ENCODE assay signal across 13 mouse cellular contexts in genomic region chr10:116965297-116965696, GRCm38 (mm10). TPM values are rescaled to one million over a fixed set of nuclear protein-coding genes. Genes with fewer than 3 reads are reported as not detected.
A peak's percentile ranks its signal among the peaks of the same experiment; 100 is the strongest.
DNase-seq lines count a peak whose midpoint lies in the region; ATAC-seq and TF ChIP-seq lines count a peak whose summit lies in the region.
"Had no signal": no experiment of that assay in that cellular context is flagged by ENCODE, and none has a peak within 500 bp of the region (broad histone marks: within the 10 kb centered on the region; RNA-seq: fewer than 3 reads in every experiment).

No protein-coding gene starts in this region.

- DNase-seq in kidney, adult 11 months, result peak; percentile 52
- peak; percentile 41 for DNase-seq in kidney, adult 18-20 months
- no peak for DNase-seq in limb, embryonic 14.5 days (ENCODE audit: low spot score)
- DNase-seq in layer of hippocampus, postnatal 36 days, result no peak
- no peak for DNase-seq in thymus, postnatal 10 days (ENCODE audit: low spot score in 2 of 2)
- no peak for DNase-seq in left cerebral cortex, postnatal 14 days (ENCODE audit: low spot score in 2 of 2)
- DNase-seq in cerebellum, postnatal 36 days, result no peak
- DNase-seq: gastrocnemius, postnatal 14 days had no signal

- no peak overlapping the region for H3K9ac ChIP-seq in kidney, embryonic 14.5 days (ENCODE audit: low read depth, low read length)
- H3K9ac ChIP-seq in limb, embryonic 14.5 days (ENCODE audit: low read depth, low read length, severe bottlenecking), result no peak overlapping the region

- no peaks in the 10 kb centered on the region for H3K4me1 ChIP-seq in kidney, embryonic 14.5 days (ENCODE audit: control insufficient read depth, insufficient read depth, low read length)
- H3K4me1 ChIP-seq in limb, embryonic 14.5 days (ENCODE audit: control insufficient read depth, insufficient read depth, low read length), result no peaks in the 10 kb centered on the region
- H3K4me1 ChIP-seq: forebrain, embryonic 10.5 days had no signal

- H3K27me3 ChIP-seq in kidney, embryonic 14.5 days (ENCODE audit: control insufficient read depth, insufficient read depth, low read length), result no peaks in the 10 kb centered on the region
- H3K27me3 ChIP-seq in limb, embryonic 14.5 days (ENCODE audit: control insufficient read depth, insufficient read depth, low read length), result no peaks in the 10 kb centered on the region

- no peak overlapping the region for H3K4me2 ChIP-seq in kidney, embryonic 14.5 days (replicated peaks; ENCODE audit: low read depth, low read length)
- no peak overlapping the region for H3K4me2 ChIP-seq in limb, embryonic 14.5 days (replicated peaks; ENCODE audit: low read depth, low read length, severe bottlenecking)

- no peaks in the 10 kb centered on the region for H3K36me3 ChIP-seq in kidney, embryonic 14.5 days (ENCODE audit: control insufficient read depth, insufficient read depth, low read length)
- no peaks in the 10 kb centered on the region for H3K36me3 ChIP-seq in limb, embryonic 14.5 days (ENCODE audit: control insufficient read depth, insufficient read depth, low read length)
- H3K36me3 ChIP-seq: forebrain, embryonic 10.5 days had no signal

- TF ChIP-seq POLR2A in limb, embryonic 14.5 days (IDR thresholded peaks at IDR 0.05; ENCODE audit: borderline replicate concordance, extremely low read depth, insufficient read depth, insufficient read length), result no peak

- H3K4me3 ChIP-seq in kidney, embryonic 14.5 days (ENCODE audit: low read length), result no peak overlapping the region
- H3K4me3 ChIP-seq in limb, embryonic 14.5 days (replicated peaks; ENCODE audit: low read length), result no peak overlapping the region
- H3K4me3 ChIP-seq: forebrain, embryonic 10.5 days had no signal

- WGBS in kidney, embryonic 14.5 days, result 47% methylated on average over 5 of the region's 5 CpGs
- 39% methylated on average over 5 of the region's 5 CpGs for WGBS in limb, embryonic 14.5 days

- no peaks in the 10 kb centered on the region for H3K9me3 ChIP-seq in kidney, embryonic 14.5 days (ENCODE audit: control insufficient read depth, low read length)
- H3K9me3 ChIP-seq in limb, embryonic 14.5 days (ENCODE audit: control insufficient read depth, low read length), result no peaks in the 10 kb centered on the region
- H3K9me3 ChIP-seq: forebrain, embryonic 10.5 days had no signal

- no peak for ATAC-seq in kidney, embryonic 14.5 days (ENCODE audit: low FRiP score, low TSS enrichment)
- peak; percentile 60; the same call in 1 of the 2 replicates for ATAC-seq in limb, embryonic 14.5 days (ENCODE audit: low FRiP score, low read depth)
- ATAC-seq: hindbrain, postnatal 0 days had no signal

- intact Hi-C loops in left cerebral cortex, postnatal 14 days (cut with DNase I), result no loop called here

- no peak overlapping the region for H3K27ac ChIP-seq in kidney, embryonic 14.5 days (ENCODE audit: low read depth, low read length)
- H3K27ac ChIP-seq in limb, embryonic 14.5 days (replicated peaks; ENCODE audit: low read depth, low read length), result no peak overlapping the region
- H3K27ac ChIP-seq: forebrain, embryonic 10.5 days; hindbrain, postnatal 0 days had no signal

RNA-seq across cellular contexts. Expression of gene Gm10271, which starts 7.1 kb away (rescaled TPM):
- polyA plus RNA-seq in kidney, embryonic 14.5 days (2014; fragmentation: Nextera tagmentation; extraction: Ambion mirVana), result not detected in 2 replicates
- not detected in 2 replicates for polyA plus RNA-seq in limb, embryonic 14.5 days (2012; rRNA removed)
- not detected in 2 replicates for polyA plus RNA-seq in limb, embryonic 14.5 days (2014; fragmentation: Nextera tagmentation; extraction: Ambion mirVana)
- not detected for total RNA-seq in layer of hippocampus, postnatal 36 days (2021)
- total RNA-seq in left cerebral cortex, postnatal 14 days (2021), result not detected
- total RNA-seq: gastrocnemius, postnatal 14 days; hindbrain, postnatal 0 days had no signal
- polyA plus RNA-seq: forebrain, embryonic 10.5 days; hindbrain, postnatal 0 days; liver, embryonic 16.5 days; stomach, embryonic 14.5 days had no signal

RNA-seq across cellular contexts. Expression of gene Rab3ip, which starts 14.7 kb away (rescaled TPM):
- polyA plus RNA-seq in kidney, embryonic 14.5 days (2014; fragmentation: Nextera tagmentation; extraction: Ambion mirVana), result 71.4 and 102 TPM in 2 replicates
- 27.0 and 61.7 TPM in 2 replicates for polyA plus RNA-seq in limb, embryonic 14.5 days (2012; rRNA removed)
- polyA plus RNA-seq in limb, embryonic 14.5 days (2014; fragmentation: Nextera tagmentation; extraction: Ambion mirVana), result 24.3 and 27.6 TPM in 2 replicates
- total RNA-seq in layer of hippocampus, postnatal 36 days (2021), result 10 to 100 TPM; 64.9 to 67.7 TPM
- total RNA-seq in left cerebral cortex, postnatal 14 days (2021), result 10 to 100 TPM; 43.8 to 47.5 TPM

RNA-seq across cellular contexts. Expression of gene Best3, which starts 20.8 kb away (rescaled TPM):
- not detected in 2 replicates for polyA plus RNA-seq in kidney, embryonic 14.5 days (2014; fragmentation: Nextera tagmentation; extraction: Ambion mirVana)
- polyA plus RNA-seq in limb, embryonic 14.5 days (2012; rRNA removed), result 3.1 and 3.3 TPM in 2 replicates
- polyA plus RNA-seq in limb, embryonic 14.5 days (2014; fragmentation: Nextera tagmentation; extraction: Ambion mirVana), result 0.79 and 1.4 TPM in 2 replicates
- 1 to 10 TPM; 2.1 to 2.2 TPM for total RNA-seq in layer of hippocampus, postnatal 36 days (2021)
- total RNA-seq in left cerebral cortex, postnatal 14 days (2021), result under 1 TPM; 0.20 to 0.40 TPM
- polyA plus RNA-seq: forebrain, embryonic 10.5 days; stomach, embryonic 14.5 days had no signal

Comparison
In these comparisons a context has a peak if more than half of its experiments do, and no peak if none do; other contexts are left out.
1. DNase-seq: peak in kidney, adult 11 months (single experiment) and kidney, adult 18-20 months (single experiment); none in limb, embryonic 14.5 days (single experiment), layer of hippocampus, postnatal 36 days (0 of 2), thymus, postnatal 10 days (0 of 2), left cerebral cortex, postnatal 14 days (0 of 2) and cerebellum, postnatal 36 days (0 of 2).